Mouse (Mus musculus): Measurements from ENCODE around the gene Igf2r. TPM values are rescaled to one million over a fixed set of nuclear protein-coding genes. Genes with fewer than 3 reads are reported as not detected.
"Not testable (repeated sequence)": the region's sequence is repeated elsewhere in the genome, so short reads cannot be mapped to it uniquely, and the experiment has no call there.

Gene Igf2r
- polyA plus RNA-seq, 1 experiment from 2014 or later = 77.5 TPM

DNA sequence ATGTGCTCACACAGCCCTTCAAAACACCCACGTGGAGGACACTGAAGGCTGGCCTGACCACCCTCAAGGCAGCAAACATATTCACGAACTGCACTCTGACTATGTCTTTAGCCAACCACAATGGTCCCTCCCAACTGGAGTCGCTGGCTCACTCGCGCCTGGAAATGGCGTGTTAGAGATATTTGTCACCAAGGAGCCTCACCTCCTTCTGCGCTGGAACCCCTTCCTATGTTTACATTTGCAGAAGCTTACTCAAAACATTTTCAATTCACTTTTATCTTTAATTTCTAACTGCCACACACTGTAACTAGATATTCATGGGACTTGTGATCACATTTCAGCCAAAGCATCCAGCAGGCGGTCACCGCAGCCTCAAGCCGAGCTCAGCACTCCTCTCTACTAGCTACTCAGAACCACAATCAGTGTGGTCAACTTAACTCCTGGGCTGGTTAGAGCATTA lies 62.8 kb downstream of the Igf2r start:
- Histone ChIP-seq H3K79me2 (ENCODE audit: inconsistent target) (no peaks in the 10 kb centered on the region), H3K27ac (no peak overlapping the region), H3K4me3 (ENCODE audit: inconsistent target) (no peak overlapping the region), H3K36me3 (ENCODE audit: inconsistent target) (0 out of 2 replicates have a peak, but pooled peaks cover 3% of the 10 kb centered on the region)
- 91% methylated on average over 10 of the region's 10 CpGs for WGBS (ENCODE audit: missing documents)

DNA sequence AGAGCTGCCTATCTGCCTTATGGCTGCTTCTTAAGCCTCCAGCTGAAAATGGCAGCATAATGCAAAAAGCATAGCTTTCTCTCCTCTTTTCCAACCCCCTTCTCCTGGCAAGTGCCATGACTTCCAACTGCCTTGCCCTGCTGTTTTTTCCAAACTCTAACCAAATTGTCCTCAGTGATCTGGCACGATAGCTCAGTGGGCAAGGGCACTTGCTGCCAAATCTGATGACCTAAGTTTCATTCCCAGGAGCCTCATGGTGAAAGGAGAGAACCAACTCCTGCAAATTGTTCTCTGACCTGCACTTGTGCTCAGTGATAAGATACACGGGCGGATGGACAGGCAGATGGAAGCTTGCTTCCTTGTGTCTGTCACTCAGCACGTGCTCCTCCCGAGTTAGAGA lies 66.6 kb downstream of the Igf2r start:
- H3K4me3 ChIP-seq (ENCODE audit: inconsistent target) = no peak overlapping the region
- H3K27ac ChIP-seq = no peak overlapping the region
- H3K36me3 ChIP-seq (ENCODE audit: inconsistent target) = 0 out of 2 replicates have a peak, but pooled peaks cover 3% of the 10 kb centered on the region
- WGBS (ENCODE audit: missing documents) = 96% methylated on average over 5 of the region's 5 CpGs
- H3K79me2 ChIP-seq (ENCODE audit: inconsistent target) = no peaks in the 10 kb centered on the region

DNA sequence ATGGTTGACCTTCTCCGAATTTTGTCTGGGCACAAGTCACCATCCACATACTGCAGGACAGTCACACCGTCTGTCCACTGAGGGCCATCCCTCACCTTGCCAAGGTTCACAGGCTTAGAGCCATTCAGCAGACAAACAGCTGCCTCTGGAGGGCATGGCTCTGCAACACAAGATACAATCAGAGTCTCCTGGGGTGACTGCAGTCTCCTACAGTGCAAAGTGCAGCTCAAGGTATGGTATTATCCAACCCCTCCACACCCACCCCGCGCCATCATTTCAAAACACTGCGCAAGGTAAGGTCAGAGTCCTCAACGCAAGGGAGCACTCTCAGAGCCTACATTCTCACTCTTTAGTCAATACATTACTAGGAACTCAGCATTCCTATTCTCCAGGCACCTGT lies 69.1 kb downstream of the Igf2r start:
- 97% methylated on average over 6 of the region's 6 CpGs for WGBS (ENCODE audit: missing documents)
- no peak overlapping the region for H3K4me3 ChIP-seq (ENCODE audit: inconsistent target)
- H3K36me3 ChIP-seq (ENCODE audit: inconsistent target) = 0 out of 2 replicates have a peak, but pooled peaks cover 3% of the 10 kb centered on the region

DNA sequence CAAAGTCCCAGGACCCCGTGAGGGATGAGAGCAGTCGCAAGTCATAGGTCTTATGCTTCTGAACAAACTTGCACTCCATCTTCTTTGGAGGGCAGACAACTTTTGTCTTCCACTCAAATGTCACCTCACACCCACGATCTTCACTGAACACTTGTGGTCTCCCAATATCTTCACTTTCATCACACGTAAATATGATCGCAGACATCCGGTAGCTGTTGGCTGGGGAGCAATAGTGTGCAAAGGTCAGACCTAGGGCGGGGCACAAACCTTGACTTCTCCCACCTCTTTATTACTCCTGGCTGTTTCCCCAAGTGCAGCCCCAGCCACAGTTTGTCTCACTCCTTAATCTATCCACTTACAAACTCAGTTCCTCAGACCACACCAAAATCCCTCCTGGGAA lies 77.6 kb downstream of the Igf2r start:
- H3K79me2 ChIP-seq (ENCODE audit: inconsistent target) = no peaks in the 10 kb centered on the region
- H3K36me3 ChIP-seq (ENCODE audit: inconsistent target) = peaks cover 14% of the 10 kb centered on the region; the same call in 1 of the 2 replicates
- H3K4me3 ChIP-seq (ENCODE audit: inconsistent target) = no peak overlapping the region
- WGBS (ENCODE audit: missing documents) = 94% methylated on average over 7 of the region's 7 CpGs
- H3K27ac ChIP-seq = no peak overlapping the region

More for the DNA sequence above, 69.1 kb downstream of the Igf2r start:
- no peaks in the 10 kb centered on the region for H3K79me2 ChIP-seq (ENCODE audit: inconsistent target)
- no peak overlapping the region for H3K27ac ChIP-seq

DNA sequence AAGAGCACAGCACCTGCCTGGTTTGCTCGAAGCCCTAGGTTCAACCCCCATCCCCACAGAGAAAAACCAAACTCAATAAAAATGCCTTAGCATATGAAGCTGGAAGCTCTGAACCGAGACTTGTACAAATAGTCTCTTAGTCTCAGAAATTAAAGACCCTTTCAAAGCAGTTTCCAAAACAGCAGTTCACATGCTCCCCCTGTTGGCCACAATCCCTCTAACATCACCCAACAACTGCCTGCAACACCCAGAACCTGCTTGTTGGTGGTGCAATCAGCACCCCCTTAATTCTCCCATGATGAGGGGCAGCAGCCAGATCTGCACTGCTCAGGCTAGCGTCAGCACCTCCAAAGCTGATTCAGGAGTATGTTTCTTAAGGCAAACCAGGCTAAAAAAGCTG lies 79.9 kb downstream of the Igf2r start:
- Histone ChIP-seq H3K36me3 (ENCODE audit: inconsistent target) (peaks cover 13% of the 10 kb centered on the region; the same call in 1 of the 2 replicates), H3K4me3 (ENCODE audit: inconsistent target) (no peak overlapping the region), H3K27ac (no peak overlapping the region), H3K79me2 (ENCODE audit: inconsistent target) (no peaks in the 10 kb centered on the region)
- WGBS (ENCODE audit: missing documents) = 74% methylated on average over 3 of the region's 3 CpGs

DNA sequence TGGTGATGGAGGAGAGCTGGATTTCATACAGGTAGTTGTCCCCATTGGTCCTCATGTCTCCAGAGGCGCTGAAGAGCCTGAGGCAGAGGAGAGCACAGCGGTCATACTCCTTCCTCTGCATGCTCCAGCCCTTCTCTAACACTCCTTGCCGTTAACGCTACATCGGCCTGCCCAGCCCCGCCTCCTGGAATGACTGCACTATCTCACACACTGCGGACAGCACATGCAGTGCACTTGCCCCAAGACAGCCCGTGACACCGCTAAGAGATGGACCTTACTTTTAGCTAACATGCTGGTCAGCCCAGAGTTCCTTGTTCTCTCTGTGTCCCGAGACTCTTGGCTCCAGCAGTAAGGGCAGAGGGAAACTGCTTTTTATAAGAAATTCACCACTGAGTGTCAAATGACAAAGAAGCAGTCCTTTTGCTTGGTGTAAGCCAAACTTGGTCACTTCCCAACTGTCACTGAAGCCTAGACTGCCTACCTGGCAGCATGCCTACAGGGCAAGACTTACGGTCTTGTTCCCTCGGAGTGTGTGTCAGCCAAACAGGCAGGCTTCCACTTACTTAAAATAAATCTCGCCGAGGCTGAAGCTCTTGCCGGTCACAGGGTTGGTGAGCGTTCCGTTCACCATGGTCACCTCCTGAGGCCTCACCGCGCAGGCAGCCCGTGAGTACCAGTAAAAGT lies 80.9 kb downstream of the Igf2r start:
- 70% methylated on average over 20 of the region's 20 CpGs for WGBS (ENCODE audit: missing documents)
- H3K36me3 ChIP-seq (ENCODE audit: inconsistent target) = peaks cover 9% of the 10 kb centered on the region; the same call in 1 of the 2 replicates
- H3K79me2 ChIP-seq (ENCODE audit: inconsistent target) = no peaks in the 10 kb centered on the region
- H3K4me3 ChIP-seq (ENCODE audit: inconsistent target) = no peak overlapping the region
- H3K27ac ChIP-seq = no peak overlapping the region

DNA sequence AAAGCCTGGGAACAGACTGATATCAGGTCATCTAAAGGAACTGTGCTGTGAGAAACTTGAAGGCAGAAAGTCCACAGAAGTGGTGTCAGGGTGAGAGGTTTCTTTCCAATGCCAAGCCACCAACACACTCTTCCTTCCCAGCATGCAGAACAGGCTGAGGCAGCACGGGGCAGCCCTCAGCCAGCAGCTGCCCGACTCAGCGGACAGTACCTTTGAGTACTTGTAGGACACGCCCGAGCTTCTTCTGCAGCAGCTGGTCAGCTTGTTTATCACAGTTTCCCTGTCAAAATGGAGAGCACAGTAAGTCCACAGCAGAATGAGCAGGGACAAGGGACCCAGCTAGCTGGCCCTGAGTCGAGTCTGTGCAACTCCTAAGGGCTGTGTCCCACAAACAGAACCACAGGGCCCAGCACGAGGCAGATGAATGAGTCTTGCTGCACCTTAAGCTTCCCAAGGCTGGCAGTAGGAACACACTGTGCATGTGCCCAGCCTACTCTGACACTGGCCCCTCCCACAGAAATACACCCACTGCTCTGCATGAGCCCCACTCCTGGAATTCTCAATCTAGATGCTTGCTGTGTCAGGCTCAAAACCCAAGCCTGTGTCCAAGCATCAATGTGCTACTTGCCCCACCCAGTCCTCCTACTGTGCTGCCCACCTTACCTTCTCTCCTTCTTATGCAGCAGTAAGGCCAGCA lies 84.4 kb downstream of the Igf2r start:
- H3K27ac ChIP-seq = no peak overlapping the region
- no peaks in the 10 kb centered on the region for H3K79me2 ChIP-seq (ENCODE audit: inconsistent target)
- no peaks in the 10 kb centered on the region; the same call in 1 of the 2 replicates for H3K36me3 ChIP-seq (ENCODE audit: inconsistent target)
- no peak overlapping the region for H3K4me3 ChIP-seq (ENCODE audit: inconsistent target)
- 87% methylated on average over 7 of the region's 7 CpGs for WGBS (ENCODE audit: missing documents)

DNA sequence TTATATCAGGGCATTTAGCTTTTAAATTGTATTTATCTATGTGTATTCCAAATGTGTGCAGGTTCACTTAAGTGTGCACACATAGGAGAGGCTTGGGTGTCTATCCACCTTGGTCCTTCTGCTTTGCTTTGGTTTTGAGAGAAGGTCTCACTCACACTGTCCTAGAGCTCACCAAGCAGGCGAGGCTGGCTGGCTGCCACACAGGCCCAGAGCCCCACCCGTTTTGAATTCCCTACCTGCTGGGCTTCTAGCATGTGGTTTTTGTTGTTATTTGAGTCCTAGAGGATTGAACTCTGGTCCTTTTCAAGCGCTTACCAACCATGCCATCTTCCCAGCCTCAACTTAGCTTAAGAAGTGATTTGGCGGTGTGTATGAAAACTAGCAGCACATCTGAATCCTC lies 85.1 kb downstream of the Igf2r start:
- no peaks in the 10 kb centered on the region for H3K79me2 ChIP-seq (ENCODE audit: inconsistent target)
- no peak overlapping the region for H3K27ac ChIP-seq
- no peak overlapping the region for H3K4me3 ChIP-seq (ENCODE audit: inconsistent target)
- H3K36me3 ChIP-seq (ENCODE audit: inconsistent target) = no peaks in the 10 kb centered on the region; the same call in 1 of the 2 replicates
- 83% methylated on average over 4 of the region's 4 CpGs for WGBS (ENCODE audit: missing documents)

DNA sequence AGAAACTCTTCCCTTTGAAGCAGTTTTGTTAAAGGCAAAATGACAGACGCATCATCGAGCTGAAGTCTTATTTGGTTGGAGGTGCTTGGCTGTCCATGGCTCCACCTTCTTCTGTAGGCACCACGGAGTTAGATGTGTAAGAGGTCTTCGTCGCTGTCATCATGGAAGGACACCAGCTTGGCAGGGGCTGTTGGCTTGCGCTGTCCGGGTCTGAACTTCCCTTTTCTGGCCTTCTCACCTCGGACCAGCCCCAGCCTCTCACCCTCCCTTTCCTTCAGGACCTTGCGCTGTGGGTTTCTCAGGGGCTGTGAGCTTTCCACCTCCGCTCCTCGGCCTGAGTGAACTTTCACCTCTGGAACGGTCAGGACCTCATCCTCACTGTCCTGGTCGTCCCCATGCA lies 85.9 kb downstream of the Igf2r start:
- no peaks in the 10 kb centered on the region for H3K79me2 ChIP-seq (ENCODE audit: inconsistent target)
- H3K36me3 ChIP-seq (ENCODE audit: inconsistent target) = no peaks in the 10 kb centered on the region; the same call in 1 of the 2 replicates
- no peak overlapping the region for H3K27ac ChIP-seq
- no peak overlapping the region for H3K4me3 ChIP-seq (ENCODE audit: inconsistent target)
- 75% methylated on average over 13 of the region's 13 CpGs for WGBS (ENCODE audit: missing documents)

DNA sequence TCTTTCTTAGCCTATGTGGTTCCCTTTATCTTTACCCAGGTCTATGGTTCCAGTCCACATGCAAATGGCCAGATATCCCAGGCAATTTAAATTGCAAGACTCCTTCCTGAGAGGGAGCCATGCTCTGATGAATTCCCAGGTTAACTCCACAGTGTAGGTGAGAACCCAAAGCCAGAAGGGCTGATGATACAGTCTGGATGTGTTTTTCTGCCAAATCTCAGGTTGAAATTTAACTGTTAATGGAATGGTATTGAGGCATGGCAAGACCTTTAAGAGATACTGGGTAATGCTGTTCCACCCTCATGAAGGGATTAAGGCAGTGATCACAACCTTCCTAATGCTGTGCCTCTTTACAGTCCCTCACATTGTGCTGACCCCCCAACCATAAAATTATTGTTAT lies 91.2 kb downstream of the Igf2r start:
- Histone ChIP-seq H3K4me3 (ENCODE audit: inconsistent target) (no peak overlapping the region), H3K27ac (no peak overlapping the region), H3K79me2 (ENCODE audit: inconsistent target) (no peaks in the 10 kb centered on the region), H3K36me3 (ENCODE audit: inconsistent target) (no peaks in the 10 kb centered on the region; the same call in 1 of the 2 replicates)

DNA sequence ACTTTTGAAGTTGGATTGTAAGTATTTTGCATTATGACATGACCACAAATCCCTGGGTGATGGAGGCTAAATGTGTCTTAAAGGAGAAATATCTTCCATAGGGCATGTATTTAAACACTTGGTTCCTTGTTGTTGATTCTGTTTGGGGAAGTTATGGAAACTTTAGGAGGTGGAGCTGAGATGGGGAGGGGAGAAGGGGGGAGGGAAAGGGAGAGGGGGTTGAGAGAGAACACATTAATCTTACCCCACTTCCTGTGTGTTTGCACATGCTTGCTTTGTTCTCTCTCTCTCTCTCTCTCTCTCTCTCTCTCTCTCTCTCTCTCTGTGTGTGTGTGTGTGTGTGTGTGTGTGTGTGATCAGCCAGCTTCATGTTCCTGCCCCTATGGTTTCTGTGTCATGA lies 92.3 kb downstream of the Igf2r start:
- Histone ChIP-seq H3K79me2 (ENCODE audit: inconsistent target) (no peaks in the 10 kb centered on the region), H3K4me3 (ENCODE audit: inconsistent target) (no peak overlapping the region), H3K36me3 (ENCODE audit: inconsistent target) (no peaks in the 10 kb centered on the region), H3K27ac (no peak overlapping the region)

DNA sequence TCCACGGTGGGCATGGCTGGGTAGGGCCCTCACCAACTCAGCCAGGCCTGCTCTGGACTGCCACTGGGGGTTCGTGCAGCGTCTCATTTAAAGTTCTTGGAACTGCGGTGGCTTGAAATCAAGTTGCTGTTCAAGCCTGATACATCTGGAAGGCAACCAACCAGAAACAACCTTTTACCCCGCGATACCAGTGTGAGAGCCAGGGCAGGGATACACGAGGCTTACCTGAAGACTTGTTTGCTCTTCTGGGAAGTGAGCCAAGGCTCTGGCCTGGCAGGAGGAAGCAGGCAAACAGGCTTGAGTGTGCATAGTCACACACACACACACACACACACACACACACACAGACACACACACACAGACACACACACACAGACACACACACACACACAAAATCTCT lies 93.8 kb downstream of the Igf2r start, which contains the start of gene Slc22a1:
Slc22a1 (minus strand) TSS at position 184 of the 400 bp plus-strand sequence.
- H3K27ac ChIP-seq = no peak within 1 kb of the TSS
- WGBS (ENCODE audit: missing documents) = 63% methylated on average over 7 of the region's 7 CpGs
- no peaks in the 10 kb centered on the region for H3K79me2 ChIP-seq (ENCODE audit: inconsistent target)
- no peak within 1 kb of the TSS for H3K4me3 ChIP-seq (ENCODE audit: inconsistent target)
- no peaks in the 10 kb centered on the region for H3K36me3 ChIP-seq (ENCODE audit: inconsistent target)

DNA sequence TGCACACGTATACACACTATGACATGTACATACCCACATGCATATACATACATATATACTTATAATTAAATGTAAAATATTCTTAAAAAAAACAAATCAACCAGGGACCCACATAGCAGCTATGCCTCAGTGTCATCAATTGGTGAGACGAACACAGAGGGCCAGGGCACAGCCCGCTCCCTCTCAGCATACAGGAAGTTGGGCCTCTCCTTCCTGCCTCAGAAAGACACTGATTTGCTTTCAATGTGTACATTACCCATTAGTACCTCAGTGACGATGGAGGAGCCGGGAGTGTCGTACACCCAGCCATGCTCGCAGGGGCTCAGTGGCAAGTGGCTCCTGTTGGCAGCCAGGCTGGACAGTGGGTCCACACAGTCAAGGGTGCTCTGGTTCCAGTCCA lies 94.5 kb downstream of the Igf2r start:
- not testable (repeated sequence) for H3K36me3 ChIP-seq (ENCODE audit: inconsistent target); H3K4me3 ChIP-seq (ENCODE audit: inconsistent target); H3K27ac ChIP-seq; H3K79me2 ChIP-seq (ENCODE audit: inconsistent target)
- WGBS (ENCODE audit: missing documents) = 87% methylated on average over 5 of the region's 7 CpGs

DNA sequence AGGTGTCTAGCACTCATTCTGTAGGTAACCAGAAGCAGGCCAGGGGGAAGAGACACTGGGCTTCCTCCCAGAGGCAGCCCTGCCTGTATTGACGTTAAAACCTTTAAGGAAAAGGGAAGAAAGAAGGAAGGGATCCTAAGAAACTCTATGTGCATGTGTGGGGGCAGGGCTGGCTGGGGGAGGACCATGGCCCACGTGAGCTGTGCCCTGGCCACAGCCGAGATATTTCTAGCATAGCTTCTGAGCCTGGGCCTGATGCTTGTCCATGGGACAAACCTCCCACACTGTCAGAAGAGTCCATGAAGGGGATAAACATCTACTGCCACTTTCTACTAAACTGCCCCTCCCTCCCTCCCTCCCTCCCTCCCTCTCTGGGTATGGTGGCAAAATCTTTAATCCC lies 95.6 kb downstream of the Igf2r start:
- 63% methylated on average over 3 of the region's 3 CpGs for WGBS (ENCODE audit: missing documents)
- Histone ChIP-seq H3K36me3 (ENCODE audit: inconsistent target) (no peaks in the 10 kb centered on the region), H3K27ac (no peak overlapping the region), H3K79me2 (ENCODE audit: inconsistent target) (no peaks in the 10 kb centered on the region), H3K4me3 (ENCODE audit: inconsistent target) (no peak overlapping the region)

DNA sequence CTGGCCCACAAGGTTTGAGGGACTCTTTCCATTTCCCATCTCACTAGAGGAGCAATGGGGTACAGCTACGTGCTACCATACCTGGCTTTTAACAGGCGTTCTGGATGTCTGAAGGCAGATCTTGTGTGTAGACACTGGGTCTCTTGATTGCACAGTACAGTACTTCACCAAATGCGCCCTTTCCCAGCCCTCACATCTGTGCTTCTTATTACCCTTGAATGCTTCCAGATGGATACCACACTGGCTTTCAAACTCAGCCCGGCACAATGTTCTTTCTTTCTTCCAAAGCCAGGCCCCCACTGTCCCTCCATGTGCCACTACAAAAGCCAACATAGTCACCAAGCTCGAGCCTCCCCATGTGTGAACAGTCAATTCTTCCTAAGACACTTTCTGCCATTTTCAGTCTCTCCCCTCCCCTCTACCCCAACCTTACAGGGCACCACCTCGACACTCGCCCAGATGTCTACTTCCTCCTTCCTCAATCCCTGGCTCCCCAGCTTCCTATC lies 97.1 kb downstream of the Igf2r start:
- no peak overlapping the region for H3K27ac ChIP-seq
- H3K4me3 ChIP-seq (ENCODE audit: inconsistent target) = no peak overlapping the region
- WGBS (ENCODE audit: missing documents) = 66% methylated on average over 7 of the region's 7 CpGs
- no peaks in the 10 kb centered on the region for H3K36me3 ChIP-seq (ENCODE audit: inconsistent target)
- H3K79me2 ChIP-seq (ENCODE audit: inconsistent target) = no peaks in the 10 kb centered on the region
